13 mouse cellular contexts compared by ENCODE assay signal in the genomic region with DNA sequence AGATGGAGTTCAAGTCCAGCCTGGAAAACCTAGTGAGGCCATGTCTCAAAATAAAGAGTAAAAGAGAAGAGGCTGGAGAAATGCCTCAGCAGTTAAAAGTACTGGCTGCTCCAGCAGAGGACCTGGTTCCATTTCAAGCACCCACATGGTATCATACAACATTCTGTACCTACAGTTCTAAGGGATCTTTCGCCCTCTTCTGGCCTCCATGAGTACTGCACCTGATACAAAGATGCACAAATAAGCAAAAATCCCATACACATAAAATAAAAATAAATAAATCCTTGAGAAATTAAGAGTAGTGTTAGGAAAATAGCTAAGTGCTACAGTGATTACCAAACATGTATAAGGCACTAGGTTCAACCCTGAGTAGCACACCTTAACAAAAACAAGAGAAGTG. TPM values are rescaled to one million over a fixed set of nuclear protein-coding genes. Genes with fewer than 3 reads are reported as not detected.
DNase-seq lines count a peak whose midpoint lies in the region; ATAC-seq and TF ChIP-seq lines count a peak whose summit lies in the region.
"Had no signal": no experiment of that assay in that cellular context is flagged by ENCODE, and none has a peak within 500 bp of the region (broad histone marks: within the 10 kb centered on the region; RNA-seq: fewer than 3 reads in every experiment).

No protein-coding gene starts in this region.

- H3K9me3 ChIP-seq in liver, embryonic 12.5 days (replicated peaks), result peaks cover 9% of the 10 kb centered on the region

- peak; percentile 49; the same call in 1 of the 2 replicates for TF ChIP-seq CTCF in liver, adult 2 months (IDR thresholded peaks at IDR 0.05; ENCODE audit: low read depth, low read length)

- H3K27me3 ChIP-seq in liver, adult 2 months (ENCODE audit: control insufficient read depth, insufficient read depth, low read length), result no peaks in the 10 kb centered on the region
- peaks cover 21% of the 10 kb centered on the region for H3K27me3 ChIP-seq in liver, embryonic 12.5 days (replicated peaks)
- H3K27me3 ChIP-seq: neural tube, embryonic 13.5 days had no signal

- no peak for TF ChIP-seq POLR2A in liver, adult 2 months (IDR thresholded peaks at IDR 0.05; ENCODE audit: extremely low read depth, insufficient read depth, low read length)

- no peak overlapping the region for H3K4me2 ChIP-seq in liver, embryonic 12.5 days
- H3K4me2 ChIP-seq: neural tube, embryonic 13.5 days had no signal

- no peaks in the 10 kb centered on the region for H3K36me3 ChIP-seq in liver, adult 2 months (ENCODE audit: control insufficient read depth, insufficient read depth, low read length)
- H3K36me3 ChIP-seq in liver, embryonic 12.5 days, result no peaks in the 10 kb centered on the region
- H3K36me3 ChIP-seq: neural tube, embryonic 13.5 days had no signal

- H3K4me3 ChIP-seq in liver, adult 2 months (ENCODE audit: insufficient read depth, low read depth, low read length), result no peak overlapping the region
- no peak overlapping the region for H3K4me3 ChIP-seq in liver, embryonic 12.5 days
- H3K4me3 ChIP-seq: neural tube, embryonic 13.5 days had no signal

- H3K27ac ChIP-seq in liver, adult 2 months (replicated peaks; ENCODE audit: insufficient read depth, low read depth, low read length), result no peak overlapping the region
- H3K27ac ChIP-seq in liver, embryonic 12.5 days, result no peak overlapping the region
- H3K27ac ChIP-seq: neural tube, embryonic 13.5 days had no signal

- peak; percentile 24 for DNase-seq in adrenal gland, postnatal 14 days
- no peak for DNase-seq in adrenal gland, postnatal 36 days
- peak; percentile 17 for DNase-seq in liver, adult 2 months (ENCODE audit: extremely low read depth, low read depth, low spot score)
- DNase-seq in ZHBTc4 (ENCODE audit: low read depth, low spot score), result peak; percentile 62
- DNase-seq in thymus, postnatal 0 days (ENCODE audit: low spot score), result peak; percentile 28
- DNase-seq in urinary bladder, postnatal 4 days (ENCODE audit: low spot score in 2 of 2), result no peak
- DNase-seq in layer of hippocampus, adult 18-20 months (ENCODE audit: low spot score in 2 of 2), result no peak
- DNase-seq: adrenal gland, adult 8-10 months; gastrocnemius, postnatal 36 days; heart, postnatal 4 days; kidney, postnatal 14 days had no signal

- no peak for ATAC-seq in liver, embryonic 12.5 days

- 69% methylated on average over 1 of the region's 1 CpGs for WGBS in liver, adult 2 months
- 37% methylated on average over 1 of the region's 1 CpGs for WGBS in liver, embryonic 12.5 days (ENCODE audit: insufficient replicate concordance)

- no peaks in the 10 kb centered on the region for H3K79me2 ChIP-seq in liver, adult 2 months (ENCODE audit: control insufficient read depth, insufficient read depth, low read length)

- H3K4me1 ChIP-seq in liver, adult 2 months (ENCODE audit: control insufficient read depth, insufficient read depth, low read length), result no peaks in the 10 kb centered on the region
- peaks cover 35% of the 10 kb centered on the region for H3K4me1 ChIP-seq in liver, embryonic 12.5 days

- H3K9ac ChIP-seq in liver, adult 2 months (ENCODE audit: low read depth, low read length), result no peak overlapping the region
- no peak overlapping the region for H3K9ac ChIP-seq in liver, embryonic 12.5 days
- H3K9ac ChIP-seq: neural tube, embryonic 13.5 days had no signal

RNA-seq across cellular contexts. Expression of gene Dpf3, which starts 4.1 kb away (rescaled TPM):
- total RNA-seq in adrenal gland, postnatal 14 days (2021), result 10.6 and 12.2 TPM in 2 replicates
- total RNA-seq in adrenal gland, postnatal 36 days (2021), result 10 to 100 TPM; 10.9 to 12.6 TPM
- total RNA-seq in liver, adult 2 months (2014; rRNA removed), result 1.5 and 1.6 TPM in 2 replicates
- 2.4 and 2.7 TPM in 2 replicates for polyA plus RNA-seq in liver, adult 2 months (2012; rRNA removed)
- 8.2 and 8.5 TPM in 2 replicates for polyA plus RNA-seq in liver, embryonic 12.5 days (2016; fragmentation: Nextera tagmentation; extraction: Ambion mirVana)
- polyA plus RNA-seq in thymus, postnatal 0 days (2015; fragmentation: Nextera tagmentation; extraction: Ambion mirVana), result 0.78 and 1.1 TPM in 2 replicates
- total RNA-seq in layer of hippocampus, adult 18-20 months (2021), result 10 to 100 TPM; 21.3 to 22.9 TPM

RNA-seq across cellular contexts. Expression of gene Dcaf4, which starts 28.7 kb away (rescaled TPM):
- total RNA-seq in adrenal gland, postnatal 14 days (2021), result 45.2 and 45.4 TPM in 2 replicates
- 10 to 100 TPM; 43.5 to 46.8 TPM for total RNA-seq in adrenal gland, postnatal 36 days (2021)
- 3.0 and 3.5 TPM in 2 replicates for total RNA-seq in liver, adult 2 months (2014; rRNA removed)
- 3.8 and 5.4 TPM in 2 replicates for polyA plus RNA-seq in liver, adult 2 months (2012; rRNA removed)
- 16.9 and 18.7 TPM in 2 replicates for polyA plus RNA-seq in liver, embryonic 12.5 days (2016; fragmentation: Nextera tagmentation; extraction: Ambion mirVana)
- polyA plus RNA-seq in thymus, postnatal 0 days (2015; fragmentation: Nextera tagmentation; extraction: Ambion mirVana), result 25.0 and 26.2 TPM in 2 replicates
- 10 to 100 TPM; 26.3 to 28.4 TPM for total RNA-seq in layer of hippocampus, adult 18-20 months (2021)

Comparison
In these comparisons a context has a peak if more than half of its experiments do, and no peak if none do; other contexts are left out.
1. DNase-seq: peak in adrenal gland, postnatal 14 days (single experiment), liver, adult 2 months (single experiment), ZHBTc4 (single experiment) and thymus, postnatal 0 days (single experiment); none in adrenal gland, postnatal 36 days (0 of 2), urinary bladder, postnatal 4 days (0 of 2) and layer of hippocampus, adult 18-20 months (0 of 2).